Mouse (Mus musculus): Measurements from ENCODE around the gene Noxa1.

Noxa1 gene

DNA sequence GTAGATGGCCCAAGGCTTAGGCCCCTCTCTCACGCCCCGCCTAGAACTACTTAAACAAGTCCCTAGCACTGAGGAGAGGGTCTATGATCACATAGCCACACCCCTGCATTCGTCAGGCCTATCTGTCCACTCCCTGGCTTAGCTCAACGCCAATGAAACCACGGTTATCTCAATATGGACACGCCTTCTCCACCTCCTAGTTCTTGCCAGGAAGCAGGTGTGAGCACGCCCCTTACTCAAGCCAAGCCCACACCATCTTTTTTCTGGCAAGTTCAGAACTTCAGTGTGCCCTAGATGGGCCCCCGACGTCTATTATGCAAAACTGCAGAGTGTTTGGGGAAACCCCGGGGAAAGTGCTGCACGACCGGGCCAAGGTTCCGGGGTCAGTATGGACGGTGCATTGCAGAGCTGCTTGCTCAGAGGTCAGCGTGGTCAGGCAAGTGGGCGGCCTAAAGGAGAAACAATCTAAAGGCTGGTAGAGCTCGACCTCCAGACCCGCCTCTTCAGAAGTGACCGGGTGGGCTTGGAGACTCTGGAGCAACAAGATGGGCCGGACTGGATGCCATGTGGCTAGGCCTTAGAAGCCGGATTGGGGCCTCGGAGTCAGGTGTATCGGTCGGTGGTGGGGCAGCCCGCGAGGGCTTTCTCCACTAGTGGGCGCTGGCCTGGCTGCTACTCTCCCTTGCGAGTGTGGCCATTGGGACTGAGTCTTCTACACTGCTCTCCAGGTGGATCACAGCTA, at the start of gene Noxa1:
Gene Noxa1, minus strand, starts transcription at position 41 of the 742 bp plus-strand sequence.
- no peak for DNase-seq (ENCODE audit: low spot score in 2 of 2)

- DNase-seq (ENCODE audit: low spot score in 2 of 2) = no peak
Measured at GRCm38 (mm10) chr2:25141921-25142320, 47.0 kb upstream of the Noxa1 start.

GRCm38 (mm10) chr2:25141185-25141584, 46.2 kb upstream of the Noxa1 start:
- no peak for DNase-seq (ENCODE audit: low spot score in 2 of 2)

GRCm38 (mm10) chr2:25137832-25138231, 42.9 kb upstream of the Noxa1 start:
- no peak for DNase-seq (ENCODE audit: low spot score in 2 of 2)

DNA sequence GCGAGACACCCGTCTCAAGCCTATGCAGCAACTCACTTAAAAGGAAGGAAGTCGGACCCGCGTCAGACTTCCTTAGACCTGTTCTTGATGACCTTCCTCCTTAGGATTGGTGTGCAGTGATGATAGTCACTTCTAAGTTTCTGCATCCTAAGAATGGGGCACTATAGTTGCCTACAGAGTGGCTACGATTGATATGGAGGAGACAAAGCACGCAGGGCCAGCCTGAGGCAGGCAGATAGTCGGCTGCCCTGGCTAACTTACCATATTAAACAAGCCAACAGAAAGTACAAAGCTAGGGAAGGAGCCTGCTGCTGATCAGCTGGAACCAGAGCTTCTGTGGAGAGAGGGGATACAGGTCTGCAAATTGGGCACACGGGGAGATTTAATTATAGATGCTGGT, 36.7 kb upstream of the Noxa1 start:
- DNase-seq (ENCODE audit: low spot score in 2 of 2) = no peak

GRCm38 (mm10) chr2:25128072-25128471, 33.1 kb upstream of the Noxa1 start:
- no peak for DNase-seq (ENCODE audit: low spot score in 2 of 2)

GRCm38 (mm10) chr2:25127206-25127605, 32.3 kb upstream of the Noxa1 start:
- peak; percentile 45 to 65 for DNase-seq (ENCODE audit: low spot score in 2 of 2)

DNA sequence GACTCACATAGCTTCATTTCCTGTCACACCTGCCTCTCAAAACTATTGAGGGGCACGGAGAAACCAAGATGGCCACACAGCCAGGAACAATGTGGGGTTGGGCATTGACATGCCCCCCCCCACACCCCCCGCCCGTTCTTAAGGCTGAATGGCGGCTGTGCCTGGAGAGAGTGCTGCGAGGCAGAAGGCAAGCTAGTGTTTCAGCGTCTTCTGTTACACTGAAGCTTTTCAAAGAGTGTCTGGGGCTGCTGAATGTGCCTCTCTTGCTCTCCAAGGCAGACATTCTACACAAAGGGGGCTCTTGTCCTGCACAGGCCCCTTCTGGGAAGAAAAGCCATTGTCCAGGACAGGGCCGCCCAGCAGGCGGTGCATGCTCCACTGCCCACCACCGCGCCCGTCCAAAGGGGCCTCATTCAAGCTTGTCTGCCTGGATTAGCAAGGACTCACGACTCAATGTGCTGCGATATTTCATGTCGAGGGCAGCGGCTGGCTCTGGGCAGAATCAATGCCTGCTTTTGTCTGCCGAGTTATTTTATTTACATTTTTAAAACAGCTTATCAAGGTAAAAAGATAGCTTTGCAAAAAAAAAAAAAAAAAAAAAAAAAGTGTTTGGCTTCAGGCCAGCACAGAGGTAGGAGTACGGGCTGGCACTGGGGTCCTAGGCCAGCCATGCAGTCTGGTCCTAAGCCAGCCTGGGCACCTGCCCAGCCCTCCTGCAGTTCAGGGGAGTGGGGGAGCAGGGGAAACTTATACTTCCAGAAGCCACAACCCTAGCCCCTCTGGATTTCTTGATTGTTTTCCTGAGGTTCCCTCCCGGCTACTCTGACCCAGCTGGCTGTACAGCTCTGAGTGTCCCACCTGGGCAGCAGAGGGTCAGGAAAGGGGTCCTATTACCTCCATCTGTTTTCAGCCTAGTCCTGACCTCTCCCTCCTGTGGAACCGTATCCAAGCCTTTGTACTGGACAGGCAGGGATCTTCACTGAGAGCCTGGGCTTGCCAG, 31.4 kb upstream of the Noxa1 start:
- DNase-seq (ENCODE audit: low spot score in 2 of 2) = no peak

- no peak for DNase-seq (ENCODE audit: low spot score in 2 of 2)
Measured at GRCm38 (mm10) chr2:25125146-25125545, 30.2 kb upstream of the Noxa1 start.

- no peak for DNase-seq (ENCODE audit: low spot score in 2 of 2)
Measured at GRCm38 (mm10) chr2:25124411-25124810, 29.5 kb upstream of the Noxa1 start.

DNA sequence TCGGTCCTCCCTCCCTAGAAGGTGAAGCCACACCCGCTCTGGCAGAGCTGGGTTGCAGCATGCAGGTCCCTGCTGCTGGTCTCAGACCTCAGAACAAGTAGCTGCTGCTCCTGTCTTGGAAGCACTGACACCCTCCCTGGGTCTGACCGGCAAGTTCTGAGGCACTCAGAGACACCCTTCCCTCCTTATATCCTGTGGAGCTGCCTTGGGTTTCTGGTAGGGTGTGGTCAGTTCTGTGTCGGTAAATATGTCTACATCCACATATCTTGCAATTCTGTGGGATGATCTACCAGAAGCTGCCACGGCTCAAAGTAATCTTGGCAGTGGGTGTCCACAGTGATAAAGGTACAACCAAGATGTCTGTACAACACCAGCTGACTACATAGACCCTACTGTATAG, 28.6 kb upstream of the Noxa1 start:
- no peak for DNase-seq (ENCODE audit: low spot score in 2 of 2)

DNA sequence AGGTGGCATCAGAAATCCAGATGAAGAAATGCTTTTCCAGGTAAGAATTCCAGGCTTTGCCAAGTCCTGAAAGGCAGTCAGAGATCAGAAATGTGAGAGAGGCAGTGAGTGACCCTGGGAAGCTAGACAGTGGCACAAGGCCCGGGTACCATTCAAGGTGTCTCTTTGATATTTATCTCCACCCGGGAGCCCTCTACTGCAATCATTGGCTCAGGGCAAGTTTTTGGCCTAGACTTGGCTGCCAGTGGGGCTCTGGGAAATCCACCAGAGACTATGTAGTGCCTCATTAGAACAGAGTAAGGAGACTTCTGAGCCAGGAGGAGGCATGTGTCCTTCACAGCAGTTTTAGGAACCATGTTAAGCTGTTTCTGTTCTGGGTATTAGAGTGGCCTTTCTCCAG, 27.7 kb upstream of the Noxa1 start:
- DNase-seq (ENCODE audit: low spot score in 2 of 2) = no peak

DNA sequence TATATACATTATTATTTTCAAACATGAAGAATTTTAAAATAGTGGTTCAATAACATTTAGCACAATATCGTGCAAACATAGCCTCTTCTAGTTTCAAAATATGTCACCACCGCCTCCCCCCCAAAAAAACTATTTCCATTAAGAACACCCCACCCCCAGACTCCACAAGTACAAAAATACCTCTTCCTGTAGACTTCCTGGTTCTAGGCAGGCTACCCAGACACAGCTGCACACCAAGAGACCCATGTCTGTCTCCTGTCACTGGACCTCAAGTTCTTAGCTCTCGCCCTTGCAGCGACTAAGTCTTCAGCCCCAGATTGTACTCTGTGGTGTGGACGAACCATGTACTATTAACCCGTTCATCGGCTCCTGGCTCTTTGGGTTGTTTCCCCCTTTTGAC, 26.0 kb upstream of the Noxa1 start:
- DNase-seq (ENCODE audit: low spot score in 2 of 2) = no peak

- DNase-seq (ENCODE audit: low spot score in 2 of 2) = no peak
Measured at GRCm38 (mm10) chr2:25115442-25115841, 20.5 kb upstream of the Noxa1 start.

DNA sequence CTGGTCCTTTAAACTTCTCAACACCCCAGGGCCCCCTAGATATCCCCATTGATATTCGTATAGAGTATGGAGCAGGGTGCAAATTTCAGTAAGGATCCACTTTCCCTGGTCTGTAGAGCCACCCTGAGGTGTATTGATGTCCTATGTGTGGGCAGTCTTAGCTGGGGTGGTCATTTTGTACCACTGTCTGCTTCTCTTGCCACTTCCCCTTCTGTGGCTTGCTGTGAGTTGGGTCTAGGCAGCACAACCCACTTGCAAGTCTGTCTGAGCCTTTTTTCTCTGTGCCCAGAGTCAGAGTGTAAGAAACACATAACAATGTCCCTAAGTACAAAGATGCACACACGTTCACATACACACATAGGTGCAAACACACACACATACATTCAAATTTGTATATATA, 19.4 kb upstream of the Noxa1 start:
- DNase-seq (ENCODE audit: low spot score in 2 of 2) = no peak

DNA sequence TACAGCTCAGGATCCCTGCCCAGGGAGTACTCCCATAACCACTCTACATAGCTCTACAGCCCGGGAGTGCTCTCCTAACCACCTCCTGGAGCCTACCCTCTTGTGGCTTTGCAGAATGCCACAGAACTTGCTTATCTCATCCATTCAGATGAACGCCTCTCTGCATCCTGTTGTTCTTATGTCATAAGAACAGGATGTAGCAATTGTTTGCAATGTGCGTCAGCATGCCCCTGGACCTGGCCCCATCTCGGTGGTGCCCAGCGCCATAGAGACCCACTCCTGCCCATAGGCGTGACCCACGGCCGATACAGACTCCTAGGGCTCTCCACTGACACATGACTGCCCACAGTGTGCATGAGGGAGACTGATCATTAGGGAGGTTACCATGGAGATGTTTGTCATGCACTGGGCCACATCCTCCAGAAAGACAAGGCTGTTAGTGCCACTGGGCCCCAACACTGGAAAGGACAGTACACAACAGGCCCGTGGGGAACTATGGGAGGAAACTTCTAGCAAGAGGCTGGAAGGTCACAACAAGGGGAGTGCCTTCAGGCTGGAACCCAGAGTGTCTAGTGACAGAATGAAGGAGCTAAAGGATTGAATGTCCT, 16.3 kb upstream of the Noxa1 start:
- peak in 1 of 2 experiments; percentile 15 for DNase-seq (ENCODE audit: low spot score in 2 of 2)

- DNase-seq (ENCODE audit: low spot score in 2 of 2) = no peak
Measured at GRCm38 (mm10) chr2:25110505-25111183, 15.7 kb upstream of the Noxa1 start.

DNA sequence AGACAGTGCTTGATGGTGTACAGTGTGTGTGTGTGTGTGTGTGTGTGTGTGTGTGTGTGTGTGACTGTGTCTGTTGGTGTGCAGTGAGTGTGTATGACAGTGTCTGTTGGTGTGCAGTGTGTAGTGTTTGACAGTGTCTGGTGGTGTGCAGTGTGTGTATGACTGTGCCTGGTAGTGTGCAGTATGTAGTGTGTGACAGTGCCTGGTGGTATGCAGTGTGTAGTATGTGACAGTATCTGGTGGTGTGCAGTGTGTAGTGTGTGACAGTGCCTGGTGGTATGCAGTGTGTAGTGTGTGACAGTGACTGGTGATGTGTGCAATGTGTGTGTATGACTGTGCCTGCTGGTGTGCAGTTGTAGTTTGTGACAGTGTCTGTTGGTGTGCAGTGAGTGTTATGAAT, 14.5 kb upstream of the Noxa1 start:
- no peak for DNase-seq (ENCODE audit: low spot score in 2 of 2)

DNA sequence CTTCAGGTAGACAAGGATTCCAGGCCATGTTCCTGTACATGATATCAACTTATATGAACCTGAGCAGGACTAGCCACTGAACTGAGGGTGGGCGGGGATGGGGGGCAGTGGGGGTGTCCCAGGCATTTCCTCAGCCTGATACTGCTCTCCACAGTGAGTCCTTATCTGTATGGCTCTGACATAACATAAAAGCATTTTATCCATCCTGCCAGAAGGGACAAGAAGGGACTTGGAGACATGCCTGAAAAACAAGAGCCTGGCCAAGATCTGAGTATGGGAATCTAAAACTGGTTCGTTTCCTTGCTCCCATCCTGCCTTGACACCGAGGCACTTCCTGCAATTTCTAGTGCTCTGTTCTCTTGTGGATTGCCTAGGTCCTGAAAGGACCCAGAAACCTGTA, 11.1 kb upstream of the Noxa1 start:
- no peak for DNase-seq (ENCODE audit: low spot score in 2 of 2)

DNA sequence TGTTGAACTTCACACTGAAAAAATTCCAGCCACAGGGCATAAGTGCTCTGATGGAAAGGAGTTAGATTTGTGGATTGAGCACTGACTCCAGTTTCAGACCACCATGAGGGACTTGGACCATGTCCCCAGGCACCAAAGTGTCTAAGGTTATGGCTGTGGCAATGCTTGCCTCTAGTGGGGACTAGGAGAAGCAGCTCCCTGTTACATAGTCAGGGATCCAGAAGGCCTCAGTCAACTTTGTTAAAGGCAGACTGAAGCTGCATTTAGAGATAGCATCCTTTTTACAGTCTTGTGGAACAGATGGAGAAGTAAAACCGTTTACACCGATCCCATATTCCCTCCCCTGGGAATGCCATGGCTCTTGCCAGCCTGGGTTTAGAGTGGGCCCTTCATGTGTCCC, 9.2 kb upstream of the Noxa1 start:
- DNase-seq (ENCODE audit: low spot score in 2 of 2) = no peak

DNA sequence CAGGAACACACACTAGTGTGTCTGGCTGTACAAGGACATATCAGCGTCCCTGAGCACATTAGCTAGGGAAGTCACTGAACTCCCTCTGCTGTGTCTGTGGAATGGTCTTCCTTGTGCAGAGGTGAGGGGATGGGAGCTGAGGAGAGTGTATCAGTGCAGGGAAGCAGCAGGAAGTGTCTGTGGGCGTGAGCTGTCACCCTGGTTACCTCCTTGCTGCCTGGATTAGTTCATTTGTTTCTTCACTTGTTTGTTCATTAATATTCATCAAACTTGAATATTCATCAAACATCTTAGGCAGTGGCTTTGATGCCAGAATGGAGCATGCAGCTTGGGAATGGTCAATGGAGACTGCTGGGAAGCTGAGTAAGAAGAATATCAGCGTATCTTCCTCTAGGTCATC, 4.8 kb upstream of the Noxa1 start:
- DNase-seq (ENCODE audit: low spot score in 2 of 2) = no peak

DNA sequence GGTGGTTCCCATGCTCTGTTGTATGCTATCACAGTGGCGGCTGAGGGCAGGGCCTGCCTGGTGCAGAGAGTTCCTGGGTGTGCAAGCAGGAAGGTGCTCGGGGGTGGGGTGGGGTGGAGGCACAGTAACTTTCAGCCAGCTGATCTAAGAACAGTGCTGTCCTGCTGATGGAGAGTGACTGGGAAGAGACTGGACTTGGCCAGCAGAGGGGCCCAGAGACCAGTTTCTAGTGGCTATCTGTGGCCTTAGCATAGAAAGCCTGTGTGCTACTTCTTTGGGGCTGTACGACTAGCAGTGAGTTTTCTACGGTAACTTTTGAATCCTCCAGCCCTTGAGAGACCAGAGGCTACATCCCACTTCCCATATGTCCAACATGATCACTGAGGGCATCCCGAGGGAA, 4.0 kb upstream of the Noxa1 start:
- DNase-seq (ENCODE audit: low spot score in 2 of 2) = peak; percentile 14 to 42
